ENCODE assay signal across 19 mouse cellular contexts in genomic region chr14:31667741-31668140, GRCm38 (mm10). TPM values are rescaled to one million over a fixed set of nuclear protein-coding genes. Genes with fewer than 3 reads are reported as not detected.
DNase-seq lines count a peak whose midpoint lies in the region; ATAC-seq and TF ChIP-seq lines count a peak whose summit lies in the region.
"Had no signal": no experiment of that assay in that cellular context is flagged by ENCODE, and none has a peak within 500 bp of the region (broad histone marks: within the 10 kb centered on the region; RNA-seq: fewer than 3 reads in every experiment).

No protein-coding gene starts in this region.

- H3K4me2 ChIP-seq in embryonic facial prominence, embryonic 13.5 days, result no peak overlapping the region
- H3K4me2 ChIP-seq: midbrain, embryonic 13.5 days had no signal

- no peak overlapping the region for H3K27ac ChIP-seq in heart, embryonic 10.5 days
- H3K27ac ChIP-seq in layer of hippocampus, adult 2 months, result peak overlapping the region; percentile 93
- H3K27ac ChIP-seq in embryonic facial prominence, embryonic 13.5 days, result peak overlapping the region; percentile 16
- H3K27ac ChIP-seq: liver, embryonic 14.5 days; midbrain, embryonic 13.5 days had no signal

- peaks cover 13% of the 10 kb centered on the region for H3K36me3 ChIP-seq in heart, embryonic 10.5 days
- H3K36me3 ChIP-seq in E14TG2a.4 (ENCODE audit: insufficient read depth, low read length), result 0 out of 2 replicates have a peak, but pooled peaks cover 2% of the 10 kb centered on the region
- H3K36me3 ChIP-seq in embryonic facial prominence, embryonic 13.5 days, result peaks cover 18% of the 10 kb centered on the region

- H3K4me1 ChIP-seq in heart, embryonic 10.5 days, result peaks cover 31% of the 10 kb centered on the region
- peaks cover 80% of the 10 kb centered on the region for H3K4me1 ChIP-seq in E14TG2a.4 (replicated peaks; ENCODE audit: low read depth, low read length)
- H3K4me1 ChIP-seq in embryonic facial prominence, embryonic 13.5 days, result peaks cover 57% of the 10 kb centered on the region

- H3K9me3 ChIP-seq in heart, embryonic 10.5 days, result no peaks in the 10 kb centered on the region
- no peaks in the 10 kb centered on the region for H3K9me3 ChIP-seq in E14TG2a.4 (ENCODE audit: low read length)
- no peaks in the 10 kb centered on the region for H3K9me3 ChIP-seq in embryonic facial prominence, embryonic 13.5 days
- H3K9me3 ChIP-seq: midbrain, embryonic 13.5 days had no signal

- no peak for ATAC-seq in embryonic facial prominence, embryonic 13.5 days (ENCODE audit: insufficient number of reproducible peaks, insufficient read depth, low FRiP score, low TSS enrichment, low read depth)
- ATAC-seq: forebrain, postnatal 0 days; midbrain, embryonic 13.5 days had no signal

- no peak overlapping the region for H3K4me3 ChIP-seq in heart, embryonic 10.5 days
- no peak overlapping the region for H3K4me3 ChIP-seq in layer of hippocampus, adult 2 months
- H3K4me3 ChIP-seq in E14TG2a.4 (replicated peaks; ENCODE audit: low read length), result peak overlapping the region; percentile 17; the same call in 1 of the 2 replicates
- H3K4me3 ChIP-seq in embryonic facial prominence, embryonic 13.5 days, result no peak overlapping the region
- H3K4me3 ChIP-seq: midbrain, embryonic 13.5 days had no signal

- no peak for TF ChIP-seq CTCF in layer of hippocampus, adult 2 months (conservative IDR thresholded peaks at IDR 0.05)
- TF ChIP-seq CTCF in E14TG2a.4 (conservative IDR thresholded peaks at IDR 0.05; ENCODE audit: low read length), result no peak

- DNase-seq in heart, embryonic 10.5 days (ENCODE audit: low spot score), result peak; percentile 63
- no peak for DNase-seq in heart, adult 8-10 months (ENCODE audit: low spot score)
- DNase-seq in layer of hippocampus, adult 2 months (ENCODE audit: low spot score in 2 of 2), result no peak
- no peak for DNase-seq in layer of hippocampus, postnatal 14 days (ENCODE audit: low spot score in 2 of 2)
- DNase-seq in spleen, postnatal 14 days (ENCODE audit: low spot score in 2 of 2), result no peak
- no peak for DNase-seq in frontal cortex, postnatal 25 days (ENCODE audit: low spot score in 2 of 2)
- DNase-seq: cerebellum, adult 2 months; forebrain, postnatal 0 days; gastrocnemius, postnatal 10 days; kidney, postnatal 14 days; right cerebral cortex, postnatal 4 days; thymus, adult 2 months had no signal

- WGBS in heart, embryonic 10.5 days, result 69% methylated on average over 6 of the region's 6 CpGs
- 90% methylated on average over 6 of the region's 6 CpGs for WGBS in embryonic facial prominence, embryonic 13.5 days

- H3K27me3 ChIP-seq in heart, embryonic 10.5 days (ENCODE audit: insufficient read depth, poor library complexity, severe bottlenecking), result no peaks in the 10 kb centered on the region
- H3K27me3 ChIP-seq in E14TG2a.4 (ENCODE audit: insufficient read depth, low read length), result no peaks in the 10 kb centered on the region; the same call in 1 of the 2 replicates
- no peaks in the 10 kb centered on the region for H3K27me3 ChIP-seq in embryonic facial prominence, embryonic 13.5 days
- H3K27me3 ChIP-seq: midbrain, embryonic 13.5 days had no signal

- H3K9ac ChIP-seq in embryonic facial prominence, embryonic 13.5 days, result no peak overlapping the region
- H3K9ac ChIP-seq: forebrain, postnatal 0 days; liver, embryonic 14.5 days; midbrain, embryonic 13.5 days had no signal

RNA-seq across cellular contexts. Expression of gene Hacl1, which starts 26.7 kb away (rescaled TPM):
- polyA plus RNA-seq in heart, embryonic 10.5 days (2016; fragmentation: Nextera tagmentation; extraction: Ambion mirVana), result 7.8 and 8.8 TPM in 2 replicates
- total RNA-seq in heart, adult 8-10 months (2022), result 10 to 100 TPM; 12.2 to 14.6 (median 14.0) TPM
- total RNA-seq in layer of hippocampus, adult 2 months (2021), result 1 to 10 TPM; 7.0 to 9.4 TPM
- total RNA-seq in layer of hippocampus, postnatal 14 days (2021), result 1 to 10 TPM; 7.7 to 9.9 TPM
- polyA plus RNA-seq in embryonic facial prominence, embryonic 13.5 days (2015; fragmentation: Nextera tagmentation; extraction: Ambion mirVana), result 12.3 and 14.5 TPM in 2 replicates

RNA-seq across cellular contexts. Expression of gene Btd, which starts 26.9 kb away (rescaled TPM):
- polyA plus RNA-seq in heart, embryonic 10.5 days (2016; fragmentation: Nextera tagmentation; extraction: Ambion mirVana), result 21.2 and 23.8 TPM in 2 replicates
- total RNA-seq in heart, adult 8-10 months (2022), result 10 to 100 TPM in 3 of 4 experiments, 1 to 10 TPM in 1; 9.4 to 10.5 (median 10.4) TPM
- total RNA-seq in layer of hippocampus, adult 2 months (2021), result 1 to 10 TPM; 9.6 TPM
- total RNA-seq in layer of hippocampus, postnatal 14 days (2021), result 10 to 100 TPM; 11.0 to 11.2 TPM
- 32.2 and 33.5 TPM in 2 replicates for polyA plus RNA-seq in embryonic facial prominence, embryonic 13.5 days (2015; fragmentation: Nextera tagmentation; extraction: Ambion mirVana)

RNA-seq across cellular contexts. Expression of gene Gm49387, which starts 27.1 kb away (rescaled TPM):
- 0.74 and 2.4 TPM in 2 replicates for polyA plus RNA-seq in heart, embryonic 10.5 days (2016; fragmentation: Nextera tagmentation; extraction: Ambion mirVana)
- total RNA-seq in heart, adult 8-10 months (2022), result 1 to 10 TPM in 1 of 4 experiments, under 1 TPM in 2, not detected in 1; 0.46 to 1.1 (median 0.75) TPM
- under 1 TPM in 1 of 2 experiments, not detected in 1; 0.95 TPM for total RNA-seq in layer of hippocampus, adult 2 months (2021)
- total RNA-seq in layer of hippocampus, postnatal 14 days (2021), result not detected
- polyA plus RNA-seq in embryonic facial prominence, embryonic 13.5 days (2015; fragmentation: Nextera tagmentation; extraction: Ambion mirVana), result 0.78 and 1.1 TPM in 2 replicates
- total RNA-seq: common myeloid progenitor, adult 5-6 weeks; forebrain, postnatal 0 days had no signal
- polyA plus RNA-seq: brain, embryonic 14.5 days; cerebellum, adult 2 months; midbrain, embryonic 13.5 days; neural tube, embryonic 11.5 days; thymus, adult 2 months had no signal
